Mouse (Mus musculus) small intestine, adult 2 months (tissue): ENCODE data around the gene Rexo1.

Experiments used
- CTCF ChIP-seq: fragments of 200-500 bp; IDR thresholded peaks from 2 replicates; pipeline ENCODE4 v1.5.1; 2012; ENCODE audit warnings: low read depth, mild to moderate bottlenecking, control low read depth, inconsistent platforms, low read length, moderate library complexity, mixed read lengths; ENCODE audit not compliant: insufficient replicate concordance, insufficient read length; ENCODE audit errors: extremely low read depth
- POLR2A ChIP-seq: fragments of 200-500 bp; IDR thresholded peaks from 2 replicates; pipeline ENCODE4 v1.6.1; 2012; ENCODE audit warnings: low read depth, mild to moderate bottlenecking, control low read depth, inconsistent platforms, low read length, moderate library complexity

DNA sequence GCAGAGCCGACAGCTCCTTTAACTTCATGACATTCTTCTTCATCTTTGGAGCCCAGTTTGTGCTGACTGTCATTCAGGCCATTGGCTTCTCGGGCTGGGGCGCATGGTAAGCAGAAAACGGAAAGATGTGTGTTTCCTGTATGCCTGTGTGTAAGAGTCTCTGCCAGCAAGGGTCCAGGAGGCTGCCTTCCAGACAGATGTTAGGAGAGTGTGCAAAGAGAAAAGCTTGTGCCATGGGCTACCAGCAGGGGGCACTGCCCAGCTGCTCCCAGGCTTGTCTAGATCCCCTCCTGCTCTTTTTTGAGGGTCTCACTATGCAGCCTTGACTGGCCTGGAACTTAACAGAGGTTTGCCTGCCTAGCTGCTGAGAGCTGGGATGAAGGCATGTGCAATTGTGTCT is 49.7 kb upstream of the Rexo1 start:
- TF ChIP-seq POLR2A (no peak), CTCF (peak; percentile 88; the same call in 1 of the 2 replicates)
